Mouse (Mus musculus) heart, adult 18-20 months (tissue): ENCODE measurements around the gene Ap3d1. TPM values are rescaled to one million over a fixed set of nuclear protein-coding genes. Genes with fewer than 3 reads are reported as not detected.

ENCODE experiments used
- DNase-seq, 2 experiments: peaks; one replicate each; pipeline ENCODE4 v3.0.0; 2021 to 2022; ENCODE audit warnings: mixed read lengths in 1 of 2
- total RNA-seq, 2 experiments: library from RNA; stranded (reverse); gene quantifications; 2 replicates each; pipeline ENCODE4 v1.2.3; 2021

The Ap3d1 gene
- total RNA-seq, 2 experiments from 2014 or later = 42.3 to 45.0 TPM

- no peak for DNase-seq
These were observed 75.9 kb downstream of the Ap3d1 start for GRCm38 (mm10) chr10:80665981-80666733.

GRCm38 (mm10) chr10:80665459-80665858, 76.6 kb downstream of the Ap3d1 start:
- DNase-seq = peak in 1 of 2 experiments; percentile 55

DNA sequence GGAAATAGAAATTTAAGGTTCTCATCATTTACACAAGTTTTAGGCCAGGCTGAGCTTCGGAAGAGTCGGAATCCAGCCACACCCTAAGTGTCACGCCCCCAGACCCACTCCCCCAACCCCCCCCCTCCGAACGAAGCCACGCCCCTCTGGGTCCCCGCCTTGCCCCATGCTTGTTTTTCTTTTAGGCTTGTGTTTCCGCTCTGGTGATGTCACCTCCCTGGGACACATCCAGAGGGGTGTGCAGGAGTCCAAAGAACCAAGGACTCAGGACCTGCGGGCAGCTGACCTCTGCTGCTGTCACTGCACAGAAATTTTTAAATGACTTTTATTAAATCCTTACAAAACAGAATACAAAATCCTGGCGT, 77.1 kb downstream of the Ap3d1 start:
- peak; percentile 92 to 93 for DNase-seq

DNA sequence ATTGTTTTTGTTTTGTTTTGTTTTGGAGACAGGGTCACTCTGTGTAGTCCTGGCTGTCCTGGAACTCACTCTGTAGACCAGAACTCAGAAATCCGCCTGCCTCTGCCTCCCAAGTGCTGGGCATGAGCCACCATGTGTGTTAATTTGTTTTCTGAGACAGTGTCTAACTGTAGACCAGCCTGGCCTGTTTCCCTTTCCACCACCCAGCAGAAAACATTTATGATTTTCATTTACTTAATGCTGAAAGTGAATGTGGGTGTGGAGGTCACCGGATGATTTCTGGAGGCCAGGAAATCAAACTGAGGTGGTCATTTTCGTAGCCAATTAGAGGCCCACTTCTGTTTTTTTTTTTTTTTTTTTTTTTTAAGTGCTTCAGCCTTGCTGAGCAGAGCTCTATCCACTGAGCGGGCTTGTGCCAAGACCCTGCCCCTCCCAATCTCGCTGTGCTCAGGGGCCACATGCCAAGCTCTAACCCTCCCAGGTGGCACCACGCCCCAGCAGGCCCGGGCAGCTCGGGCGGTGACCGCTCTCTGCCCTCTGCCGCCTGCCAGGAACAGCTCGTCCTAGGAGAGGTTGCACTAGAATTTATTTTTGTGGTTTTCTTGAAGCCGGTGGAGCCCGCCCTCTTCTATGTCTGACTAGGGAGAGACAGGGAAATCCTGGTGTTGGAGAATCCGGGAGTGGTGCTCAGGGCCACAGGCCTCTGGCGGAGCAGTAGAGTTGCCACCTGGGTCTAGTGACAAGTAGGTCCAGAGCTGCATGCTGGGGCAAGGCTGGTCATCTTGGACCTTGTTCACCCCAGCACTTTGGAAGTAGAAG, 77.7 kb downstream of the Ap3d1 start:
- DNase-seq = peak; percentile 93 to 96

DNA sequence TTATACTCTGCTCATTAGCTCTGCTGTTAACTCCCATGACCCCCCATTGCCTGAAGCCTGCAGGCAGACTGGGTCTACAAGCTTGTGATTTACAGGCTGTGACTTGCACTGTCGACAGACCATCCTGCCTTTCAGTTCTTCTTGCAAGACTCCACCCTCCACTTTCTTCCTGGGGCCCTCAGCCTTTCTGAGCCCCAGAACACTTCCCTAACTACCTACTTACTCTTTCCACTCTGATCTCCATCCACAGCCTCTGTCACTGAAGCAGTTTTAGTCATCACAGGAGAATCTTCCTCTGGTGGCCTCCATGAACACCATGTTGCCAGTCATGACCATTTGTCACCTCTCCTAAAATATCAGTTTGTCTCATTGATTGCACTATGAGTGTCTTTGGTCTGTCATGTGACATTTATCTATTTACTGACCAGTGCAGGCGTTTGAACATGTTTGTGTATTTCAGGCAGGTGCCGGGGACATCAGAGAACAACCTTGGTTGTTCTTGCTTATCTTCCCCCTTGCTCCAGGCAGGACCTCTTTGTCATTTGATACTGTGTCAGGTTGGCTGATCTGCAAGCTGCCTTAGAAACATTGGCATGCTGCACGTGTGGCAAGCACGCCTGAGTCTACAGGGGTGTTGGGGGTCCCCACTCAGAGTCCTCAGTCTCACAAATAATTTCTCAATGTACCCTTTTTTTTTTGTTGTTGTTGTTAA, 78.4 kb downstream of the Ap3d1 start:
- DNase-seq = peak; percentile 53 to 64

DNA sequence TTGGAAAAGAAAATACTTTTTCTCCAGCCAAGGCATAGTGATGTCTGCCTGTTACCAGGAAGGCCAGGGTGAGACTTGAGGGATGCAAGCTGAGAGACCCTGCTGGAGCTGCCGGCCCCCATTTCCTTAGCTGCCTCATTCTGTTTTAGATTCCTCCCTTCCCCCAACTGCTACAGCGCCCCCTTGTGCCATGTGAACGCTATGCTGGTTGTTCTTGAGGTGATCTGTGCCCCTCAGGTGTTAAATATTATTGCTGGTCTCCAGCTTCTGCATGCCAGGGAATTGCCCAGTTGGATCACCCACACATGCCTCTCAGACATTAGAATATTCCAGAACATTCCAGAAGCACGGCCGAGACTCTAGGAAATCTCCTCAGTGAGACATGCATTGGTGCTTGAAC, 80.9 kb downstream of the Ap3d1 start:
- peak in 1 of 2 experiments; percentile 72 for DNase-seq

GRCm38 (mm10) chr10:80659213-80659612, 82.9 kb downstream of the Ap3d1 start:
- DNase-seq = peak; percentile 72 to 93

- no peak for DNase-seq
These were observed 83.2 kb downstream of the Ap3d1 start for GRCm38 (mm10) chr10:80658841-80659202.

DNA sequence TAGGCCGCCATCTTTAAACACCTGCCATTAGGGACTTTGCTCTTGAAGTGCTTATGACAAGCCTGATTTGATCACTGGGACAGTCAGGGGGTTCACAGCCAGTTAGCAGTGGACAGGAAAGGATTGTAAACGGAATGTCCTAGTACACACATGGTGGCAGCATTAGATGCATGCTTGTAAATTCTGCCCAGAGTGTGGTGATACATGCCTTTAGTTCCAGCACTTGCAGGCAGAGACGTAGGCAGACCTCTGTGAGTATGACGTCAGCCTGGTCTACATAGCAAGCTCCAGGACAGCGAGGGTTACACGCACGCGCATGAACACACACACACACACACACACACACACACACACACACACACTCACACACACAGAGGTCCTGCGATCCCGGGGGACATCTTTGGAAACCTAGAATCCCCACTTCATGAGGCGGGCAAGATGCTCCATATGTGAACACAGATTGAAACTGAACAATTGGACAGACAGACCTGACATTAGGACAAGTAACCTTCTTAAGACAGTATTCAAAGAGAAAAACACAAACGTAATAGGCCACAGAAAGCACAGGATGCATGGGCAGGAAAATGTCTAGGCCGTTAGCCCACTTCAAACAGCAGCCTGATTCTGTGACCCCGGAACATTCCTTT, 83.7 kb downstream of the Ap3d1 start:
- DNase-seq = no peak

Other genes starting within 250 kb of the Ap3d1 start
- under 1 TPM in 1 of 2 experiments, not detected in 1; 0.05 TPM for gene Onecut3, start 247.4 kb downstream of the Ap3d1 start, total RNA-seq
- not detected for gene Atp8b3, start 203.1 kb downstream of the Ap3d1 start, total RNA-seq
- 10 to 100 TPM; 11.2 to 11.6 TPM for gene Rexo1, start 180.7 kb downstream of the Ap3d1 start, total RNA-seq
- gene Klf16, start 164.9 kb downstream of the Ap3d1 start, total RNA-seq = 1 to 10 TPM; 5.2 to 5.5 TPM
- 10 to 100 TPM; 40.6 to 44.8 TPM for gene Abhd17a, start 151.9 kb downstream of the Ap3d1 start, total RNA-seq
- gene Scamp4, start 139.4 kb downstream of the Ap3d1 start, total RNA-seq = 10 to 100 TPM; 20.1 to 22.2 TPM
- gene Adat3, start 139.4 kb downstream of the Ap3d1 start, total RNA-seq = 1 to 10 TPM; 1.1 to 1.5 TPM
- under 1 TPM; 0.15 to 0.46 TPM for gene Gm49322, start 136.2 kb downstream of the Ap3d1 start, total RNA-seq
- gene Csnk1g2, start 119.4 kb downstream of the Ap3d1 start, total RNA-seq = 100 to 1,000 TPM; 121 to 132 TPM
- gene Btbd2, start 85.2 kb downstream of the Ap3d1 start, total RNA-seq = 10 to 100 TPM; 43.2 to 46.1 TPM
- gene Mknk2, start 64.2 kb downstream of the Ap3d1 start, total RNA-seq = 100 to 1,000 TPM; 185 to 204 TPM
- 1 to 10 TPM; 7.5 to 8.0 TPM for gene Mob3a, start 40.3 kb downstream of the Ap3d1 start, total RNA-seq
- gene Izumo4, start 40.1 kb downstream of the Ap3d1 start, total RNA-seq = 1 to 10 TPM; 2.5 to 2.6 TPM
- 10 to 100 TPM; 11.7 to 14.3 TPM for gene Dot1l, start 12.9 kb upstream of the Ap3d1 start, total RNA-seq
- 10 to 100 TPM; 28.6 to 28.7 TPM for gene Sf3a2, start 55.9 kb upstream of the Ap3d1 start, total RNA-seq
- 10 to 100 TPM; 30.7 to 32.4 TPM for gene Plekhj1, start 56.4 kb upstream of the Ap3d1 start, total RNA-seq
- gene Amh, start 63.0 kb upstream of the Ap3d1 start, total RNA-seq = under 1 TPM in 1 of 2 experiments, not detected in 1; 0.33 TPM
- under 1 TPM; 0.41 to 0.69 TPM for gene Jsrp1, start 71.2 kb upstream of the Ap3d1 start, total RNA-seq
- 100 to 1,000 TPM; 897 to 934 TPM for gene Oaz1, start 84.4 kb upstream of the Ap3d1 start, total RNA-seq
- gene Lingo3, start 101.8 kb upstream of the Ap3d1 start, total RNA-seq = 10 to 100 TPM; 13.5 to 16.6 TPM
- gene Lsm7, start 112.9 kb upstream of the Ap3d1 start, total RNA-seq = 10 to 100 TPM; 23.5 to 27.8 TPM
- 10 to 100 TPM; 11.9 to 15.9 TPM for gene Sppl2b, start 113.0 kb upstream of the Ap3d1 start, total RNA-seq
- not detected for gene Tmprss9, start 129.6 kb upstream of the Ap3d1 start, total RNA-seq
- 100 to 1,000 TPM; 125 to 144 TPM for gene Timm13, start 158.7 kb upstream of the Ap3d1 start, total RNA-seq
- gene Lmnb2, start 176.0 kb upstream of the Ap3d1 start, total RNA-seq = 1 to 10 TPM; 4.7 to 5.8 TPM
- gene Gadd45b, start 187.8 kb upstream of the Ap3d1 start, total RNA-seq = 10 to 100 TPM; 14.9 to 19.0 TPM